Mouse (Mus musculus) MEL (cell line): Measurements from ENCODE around the gene Rbfox3.

Experiments
- CHD2 ChIP-seq: IDR thresholded peaks from 2 replicates; pipeline ENCODE4 v1.6.1; 2011; ENCODE audit warnings: low read length, improper control_type of control experiment
- CTCF ChIP-seq, 3 experiments: IDR thresholded peaks in 2 of 3; conservative IDR thresholded peaks in 1 of 3; 2 replicates each; pipeline ENCODE4 v1.5.1; 2011 to 2012; ENCODE audit warnings: low read length in 3 of 3, low read depth in 2 of 3, mild to moderate bottlenecking in 2 of 3, improper control_type of control experiment in 1 of 3, inconsistent platforms in 1 of 3, mixed read lengths in 1 of 3, moderate library complexity in 1 of 3; ENCODE audit not compliant: control insufficient read depth in 1 of 3, insufficient read depth in 1 of 3, poor library complexity in 1 of 3, severe bottlenecking in 1 of 3
- EP300 ChIP-seq, 2 experiments: IDR thresholded peaks; 2 replicates each; pipeline ENCODE4 v1.6.1; 2011; ENCODE audit warnings: improper control_type of control experiment in 2 of 2, low read length in 2 of 2, low read depth in 1 of 2, mild to moderate bottlenecking in 1 of 2
- GABPA ChIP-seq: IDR thresholded peaks from 2 replicates; pipeline ENCODE4 v1.6.1; 2012; ENCODE audit warnings: low read depth, mild to moderate bottlenecking, inconsistent platforms, low read length, improper control_type of control experiment, moderate library complexity
- GATA1 ChIP-seq: IDR thresholded peaks from 2 replicates; pipeline ENCODE4 v1.6.1; 2011; ENCODE audit warnings: low read depth, low read length, improper control_type of control experiment
- NELFE ChIP-seq: IDR thresholded peaks from 2 replicates; pipeline ENCODE4 v1.6.1; 2011; ENCODE audit warnings: low read depth, low read length, improper control_type of control experiment
- POLR2A ChIP-seq, 2 experiments: IDR thresholded peaks; 2 replicates each; pipeline ENCODE4 v1.6.1; 2011 to 2012; ENCODE audit warnings: low read length in 2 of 2, mild to moderate bottlenecking in 2 of 2, control low read depth in 1 of 2, improper control_type of control experiment in 1 of 2, low read depth in 1 of 2, moderate library complexity in 1 of 2; ENCODE audit not compliant: control insufficient read depth in 1 of 2, insufficient read depth in 1 of 2, poor library complexity in 1 of 2
- SMC3 ChIP-seq: IDR thresholded peaks from 2 replicates; pipeline ENCODE4 v1.6.1; 2011; ENCODE audit warnings: low read depth, low read length, improper control_type of control experiment

- TF ChIP-seq CHD2 (no peak), CTCF (IDR thresholded peaks at IDR 0.05 in 2 of 3, conservative IDR thresholded peaks at IDR 0.05 in 1 of 3; ENCODE audit: control insufficient read depth in 1 of 3, insufficient read depth in 1 of 3, low read depth in 2 of 3, low read length in 3 of 3, poor library complexity in 1 of 3, severe bottlenecking in 1 of 3) (no peak), POLR2A (IDR thresholded peaks at IDR 0.05; ENCODE audit: control insufficient read depth in 1 of 2, insufficient read depth in 1 of 2, low read depth in 1 of 2, low read length in 2 of 2, poor library complexity in 1 of 2) (no peak), SMC3 (no peak), GABPA (no peak), GATA1 (no peak), NELFE (no peak), EP300 (IDR thresholded peaks at IDR 0.05; ENCODE audit: low read depth in 1 of 2, low read length in 2 of 2) (no peak)
Measured at GRCm38 (mm10) chr11:118710035-118710434, 201.4 kb downstream of the Rbfox3 start.
